Mouse (Mus musculus) thymus, postnatal 10 days (tissue): ENCODE measurements at regions not wholly inside any gene's neighbourhood (a gene's known extent, or its start where the extent isn't known, plus 50 kb on each side); places are given as distances from the start of the nearest gene placed in this dataset.

Experiments
- DNase-seq, 2 experiments: peaks; one replicate each; pipeline ENCODE4 v3.0.0; 2021; ENCODE audit warnings: low spot score in 2 of 2

GRCm38 (mm10) chr8:8562268-8562667 lies 98.8 kb downstream of the Efnb2 start:
- no peak for DNase-seq

- DNase-seq = no peak
These were observed 103.0 kb downstream of the Efnb2 start for GRCm38 (mm10) chr8:8558050-8558449.

- no peak for DNase-seq
These were observed 104.9 kb downstream of the Efnb2 start for GRCm38 (mm10) chr8:8556152-8556551.

- no peak for DNase-seq
These were observed 106.4 kb downstream of the Efnb2 start for GRCm38 (mm10) chr8:8554691-8555090.

- no peak for DNase-seq
These were observed 108.3 kb downstream of the Efnb2 start for GRCm38 (mm10) chr8:8552779-8553178.

- no peak for DNase-seq
These were observed 124.4 kb downstream of the Efnb2 start for GRCm38 (mm10) chr8:8536626-8537025.

- no peak for DNase-seq
These were observed 126.3 kb downstream of the Efnb2 start for GRCm38 (mm10) chr8:8534787-8535186.

- no peak for DNase-seq
These were observed 128.1 kb downstream of the Efnb2 start for GRCm38 (mm10) chr8:8532907-8533306.

- no peak for DNase-seq
These were observed 130.5 kb downstream of the Efnb2 start for GRCm38 (mm10) chr8:8530540-8530939.

GRCm38 (mm10) chr8:8521532-8521931 lies 139.5 kb downstream of the Efnb2 start:
- DNase-seq = no peak

GRCm38 (mm10) chr8:8519772-8520191 lies 141.3 kb downstream of the Efnb2 start:
- DNase-seq = no peak

GRCm38 (mm10) chr8:8517599-8517998 lies 143.4 kb downstream of the Efnb2 start:
- no peak for DNase-seq

GRCm38 (mm10) chr8:8516272-8516671 lies 144.8 kb downstream of the Efnb2 start:
- DNase-seq = no peak

GRCm38 (mm10) chr8:8499921-8500320 lies 161.1 kb downstream of the Efnb2 start:
- DNase-seq = no peak

- DNase-seq = no peak
These were observed 162.3 kb downstream of the Efnb2 start for GRCm38 (mm10) chr8:8498753-8499152.

- DNase-seq = no peak
These were observed 165.6 kb downstream of the Efnb2 start for GRCm38 (mm10) chr8:8495472-8495871.

GRCm38 (mm10) chr8:8494281-8494680 lies 166.8 kb downstream of the Efnb2 start:
- DNase-seq = no peak

- DNase-seq = no peak
These were observed 169.1 kb downstream of the Efnb2 start for GRCm38 (mm10) chr8:8491908-8492307.

- no peak for DNase-seq
These were observed 171.3 kb downstream of the Efnb2 start for GRCm38 (mm10) chr8:8489784-8490183.

- DNase-seq = no peak
These were observed 172.1 kb downstream of the Efnb2 start for GRCm38 (mm10) chr8:8488695-8489571.

GRCm38 (mm10) chr8:8488191-8488694 lies 172.8 kb downstream of the Efnb2 start:
- DNase-seq = no peak

- no peak for DNase-seq
These were observed 173.3 kb downstream of the Efnb2 start for GRCm38 (mm10) chr8:8487706-8488105.

- no peak for DNase-seq
These were observed 174.2 kb downstream of the Efnb2 start for GRCm38 (mm10) chr8:8486866-8487265.
